Mouse (Mus musculus) cerebellum, adult 9-10 months (tissue): ENCODE measurements around the gene Cubn.

ENCODE experiments used
- DNase-seq: peaks from one replicate; pipeline ENCODE4 v3.0.0; 2022

Gene Cubn

GRCm38 (mm10) chr2:13233254-13233835 is 258.3 kb downstream of the Cubn start:
- DNase-seq: no peak

- no peak for DNase-seq
These were observed 259.3 kb downstream of the Cubn start for GRCm38 (mm10) chr2:13232305-13232704.

DNA sequence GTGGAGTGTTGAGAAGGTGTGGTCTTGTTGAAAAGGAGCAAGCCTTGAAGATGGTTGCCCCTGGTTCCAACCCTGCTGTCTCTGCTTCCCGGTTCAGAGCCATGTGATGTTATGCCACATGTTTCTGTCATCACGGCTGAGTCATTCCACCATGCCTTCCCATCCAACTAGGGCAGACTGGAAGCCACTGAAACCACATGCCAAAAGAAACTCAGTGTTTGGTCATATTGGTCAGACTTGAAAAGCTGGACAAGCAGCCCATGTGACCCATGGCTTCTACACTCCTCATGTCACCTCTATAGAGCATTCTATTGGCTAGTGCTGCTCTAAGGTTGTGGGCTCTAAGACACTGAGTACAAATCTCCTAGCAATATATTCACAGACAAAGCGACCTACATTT is 261.9 kb downstream of the Cubn start:
- DNase-seq: no peak
